Mouse (Mus musculus) heart, adult 9 months (tissue): Measurements from ENCODE around the gene Eef1g.

Source experiments
- DNase-seq, 2 experiments: peaks; one replicate each; pipeline ENCODE4 v3.0.0; 2022; ENCODE audit warnings: low spot score in 2 of 2

Eef1g gene

GRCm38 (mm10) chr19:9023021-9023778 lies 56.4 kb downstream of the Eef1g start:
- peak; percentile 61 to 70 for DNase-seq

- DNase-seq: no peak
Observed at GRCm38 (mm10) chr19:9025562-9026257, 58.9 kb downstream of the Eef1g start.

- no peak for DNase-seq
Observed at GRCm38 (mm10) chr19:9026634-9027033, 59.8 kb downstream of the Eef1g start.

- DNase-seq: peak; percentile 69 to 77
Observed at GRCm38 (mm10) chr19:9027795-9028194, 61.0 kb downstream of the Eef1g start.
